Mouse (Mus musculus) kidney, adult 2 months (tissue): ENCODE measurements around the gene Cfap57. TPM values are rescaled to one million over a fixed set of nuclear protein-coding genes. Genes with fewer than 3 reads are reported as not detected.

Source experiments
- DNase-seq: peaks from one replicate; pipeline ENCODE4 v3.0.0; 2021
- H3K27ac ChIP-seq: fragments of 200-500 bp; 2 replicates; pipeline ENCODE4 v1.5.1; 2012; ENCODE audit warnings: low read depth, low read length, control low read depth, inconsistent platforms; ENCODE audit not compliant: insufficient read depth
- H3K27me3 ChIP-seq: fragments of 200-500 bp; replicated peaks from 2 replicates; pipeline ENCODE4 v1.6.1; 2012; ENCODE audit warnings: mild to moderate bottlenecking, moderate library complexity, low read length, inconsistent platforms; ENCODE audit not compliant: control insufficient read depth, insufficient read depth
- H3K36me3 ChIP-seq: fragments of 200-500 bp; 2 replicates; pipeline ENCODE4 v1.6.1; 2012; ENCODE audit warnings: mild to moderate bottlenecking, moderate library complexity, low read length, inconsistent platforms; ENCODE audit not compliant: control insufficient read depth, insufficient read depth
- H3K4me1 ChIP-seq: fragments of 200-500 bp; 2 replicates; pipeline ENCODE4 v1.6.1; 2011; ENCODE audit warnings: low read length; ENCODE audit not compliant: control insufficient read depth, insufficient read depth
- H3K4me3 ChIP-seq: fragments of 200-500 bp; 2 replicates; pipeline ENCODE4 v1.5.1; 2011; ENCODE audit warnings: mild to moderate bottlenecking, low read depth, low read length, control low read depth; ENCODE audit not compliant: insufficient read depth
- CTCF ChIP-seq: fragments of 200-500 bp; conservative IDR thresholded peaks from 2 replicates; pipeline ENCODE4 v1.5.1; 2011; ENCODE audit warnings: low read depth, mild to moderate bottlenecking, control low read depth, low read length, moderate library complexity, mixed read lengths; ENCODE audit not compliant: insufficient read depth, insufficient read length
- POLR2A ChIP-seq: fragments of 200-500 bp; IDR thresholded peaks from one replicate; pipeline ENCODE4 v1.6.1; 2011; ENCODE audit warnings: low read depth, low read length, control low read depth
- WGBS: fragments of 180-500 bp; shearing (Covaris S2); methylation state at CpG from one replicate; pipeline ENCODE4 v1.1.7; 2018; 5-methylcytosine and 5-hydroxymethylcytosine counted together
- polyA plus RNA-seq: library from polyadenylated mRNA; depleted of rRNA; stranded (reverse); fragments of >200 nt; gene quantifications from 2 replicates; pipeline ENCODE4 v1.2.3, GENCODE M21; 2012

The Cfap57 gene
- polyA plus RNA-seq, 1 experiment, result 0.06 TPM

DNA sequence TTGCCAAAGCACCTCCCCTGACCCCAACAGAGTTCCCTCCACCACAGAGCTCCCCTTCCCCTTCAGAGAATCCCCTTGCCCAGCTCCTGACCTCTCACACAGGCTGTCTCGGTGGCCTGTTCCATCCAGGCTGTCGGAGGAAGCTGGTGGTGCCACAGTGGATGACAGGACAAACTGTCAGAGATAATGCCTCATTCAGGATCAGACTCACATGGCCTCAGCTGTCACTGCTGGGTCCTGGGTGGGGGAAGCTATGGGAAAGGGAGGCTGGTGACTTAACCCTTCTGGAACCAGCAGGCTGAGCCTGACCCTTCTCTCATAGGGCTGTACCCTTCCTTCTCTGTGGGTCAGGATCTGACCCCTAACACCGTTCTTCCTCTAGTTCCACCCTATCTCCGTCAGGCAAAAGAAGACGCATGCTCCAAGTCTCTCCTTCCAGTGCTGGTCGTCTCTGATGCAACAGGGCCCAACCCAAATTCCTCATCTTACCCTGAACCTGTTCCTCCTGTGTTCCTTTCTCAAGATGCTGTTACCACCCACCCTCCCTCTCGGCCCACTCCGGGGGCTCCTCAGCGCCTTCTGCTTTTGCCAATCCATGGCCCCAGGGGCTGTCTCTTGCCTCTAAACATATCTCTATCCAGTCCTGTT, 77.9 kb downstream of the Cfap57 start:
- Histone ChIP-seq H3K27ac (peak overlapping the region; percentile 93), H3K36me3 (no peaks in the 10 kb centered on the region), H3K4me1 (peaks cover 13% of the 10 kb centered on the region; the same call in 1 of the 2 replicates), H3K4me3 (peak overlapping the region; percentile 57; the same call in 1 of the 2 replicates), H3K27me3 (no peaks in the 10 kb centered on the region)
- TF ChIP-seq CTCF, result no peak
- no peak for TF ChIP-seq POLR2A
- WGBS, result 65% methylated on average over 9 of the region's 9 CpGs
- no peak for DNase-seq

DNA sequence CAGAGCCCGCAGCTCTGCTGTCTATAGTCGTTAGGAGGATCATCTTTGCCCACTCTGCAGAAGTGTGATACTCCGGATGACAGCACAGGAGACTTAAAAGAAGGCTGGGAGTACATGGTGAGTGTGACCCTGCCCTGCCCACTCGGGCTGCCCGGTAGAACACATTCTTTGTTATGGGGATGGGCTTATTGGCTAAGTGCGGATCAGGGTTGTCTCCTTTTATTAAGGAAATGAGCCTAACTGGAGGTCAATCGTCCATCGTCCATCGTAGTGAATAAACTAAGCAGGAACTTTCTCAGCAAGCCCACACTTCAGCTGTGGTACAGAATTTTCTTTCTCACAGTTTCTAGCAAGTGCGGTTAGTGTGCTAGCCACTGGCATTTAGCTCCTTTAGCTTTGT, 80.7 kb downstream of the Cfap57 start:
- no peaks in the 10 kb centered on the region for H3K36me3 ChIP-seq
- peaks cover 27% of the 10 kb centered on the region for H3K4me1 ChIP-seq
- H3K4me3 ChIP-seq, result no peak overlapping the region
- WGBS, result 27% methylated on average over 10 of the region's 10 CpGs
- DNase-seq, result no peak
- TF ChIP-seq CTCF (no peak), POLR2A (no peak)
- H3K27me3 ChIP-seq, result no peaks in the 10 kb centered on the region
- peak overlapping the region; percentile 10; the same call in 1 of the 2 replicates for H3K27ac ChIP-seq

DNA sequence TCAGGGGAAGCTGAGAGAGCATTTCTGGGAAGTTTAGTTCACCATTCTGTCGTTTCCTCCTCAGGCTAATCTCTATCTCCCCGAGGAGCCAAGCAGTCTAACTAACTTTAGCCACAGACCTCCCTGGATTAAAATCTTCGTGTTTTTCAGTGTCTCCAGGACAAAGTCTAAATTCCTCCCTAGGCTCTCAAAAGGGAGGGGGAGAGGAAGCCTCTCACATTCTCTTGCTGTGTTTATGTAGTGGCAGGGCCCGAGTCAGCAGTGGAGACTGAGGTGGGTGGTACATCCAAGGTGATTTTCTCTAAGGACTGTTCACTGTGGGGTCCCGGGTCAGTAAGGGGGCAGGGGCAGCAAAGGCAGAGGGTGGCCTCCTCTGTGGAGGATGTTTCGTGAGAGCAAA, 82.8 kb downstream of the Cfap57 start:
- H3K4me1 ChIP-seq, result peaks cover 32% of the 10 kb centered on the region
- 28% methylated on average over 6 of the region's 6 CpGs for WGBS
- DNase-seq, result peak; percentile 85
- H3K4me3 ChIP-seq, result peak overlapping the region; percentile 39
- no peaks in the 10 kb centered on the region for H3K27me3 ChIP-seq
- no peaks in the 10 kb centered on the region for H3K36me3 ChIP-seq
- TF ChIP-seq CTCF, result no peak
- TF ChIP-seq POLR2A, result no peak
- H3K27ac ChIP-seq, result peak overlapping the region; percentile 87

DNA sequence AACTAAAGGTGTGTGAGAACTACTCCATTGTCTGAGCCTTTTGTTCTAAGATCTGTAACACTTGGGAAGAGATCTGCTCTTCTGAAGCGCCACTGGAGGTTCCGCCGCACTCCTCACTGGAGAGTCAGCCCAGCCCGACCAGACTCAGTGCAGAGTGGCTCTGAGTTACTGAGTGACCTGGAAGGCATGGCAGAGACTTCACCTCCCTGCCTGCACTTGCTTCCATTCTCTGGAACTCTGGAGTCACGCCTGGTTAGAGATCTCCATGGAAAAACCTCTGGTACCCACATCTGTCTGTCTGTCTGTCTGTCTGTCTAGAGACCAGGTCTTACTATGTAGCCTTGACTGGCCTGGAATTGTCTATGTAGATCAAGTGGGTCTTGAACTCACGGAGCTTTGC, 85.0 kb downstream of the Cfap57 start:
- Histone ChIP-seq H3K27me3 (no peaks in the 10 kb centered on the region), H3K4me1 (peaks cover 34% of the 10 kb centered on the region), H3K4me3 (no peak overlapping the region), H3K27ac (peak overlapping the region; percentile 48; the same call in 1 of the 2 replicates), H3K36me3 (no peaks in the 10 kb centered on the region)
- DNase-seq, result peak; percentile 81
- 69% methylated on average over 6 of the region's 6 CpGs for WGBS
- TF ChIP-seq CTCF (no peak), POLR2A (no peak)

DNA sequence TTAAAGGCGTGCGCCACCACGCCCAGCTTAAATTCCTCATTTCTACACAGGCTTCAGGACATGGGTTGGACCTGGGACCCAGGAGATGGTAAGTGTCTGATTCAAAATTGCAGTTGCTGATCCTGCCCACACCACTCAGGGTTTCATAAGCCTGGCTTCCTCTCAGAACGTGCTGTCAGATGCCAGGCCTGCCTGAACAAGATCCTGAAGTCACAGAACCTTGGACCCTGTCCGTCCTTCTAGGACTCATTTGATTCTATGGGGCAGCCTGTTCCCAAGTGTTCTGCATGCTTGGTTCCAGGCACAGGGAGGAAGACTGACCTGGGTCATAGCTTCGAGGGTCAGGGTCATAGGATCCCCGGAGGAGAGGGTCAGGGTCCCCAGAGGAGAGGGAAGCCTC, 87.0 kb downstream of the Cfap57 start:
- H3K27ac ChIP-seq, result peak overlapping the region; percentile 87
- no peaks in the 10 kb centered on the region for H3K27me3 ChIP-seq
- H3K4me1 ChIP-seq, result peaks cover 34% of the 10 kb centered on the region
- TF ChIP-seq POLR2A (no peak), CTCF (no peak)
- DNase-seq, result peak; percentile 92
- WGBS, result 48% methylated on average over 7 of the region's 7 CpGs
- H3K36me3 ChIP-seq, result no peaks in the 10 kb centered on the region; the same call in 1 of the 2 replicates
- no peak overlapping the region for H3K4me3 ChIP-seq

DNA sequence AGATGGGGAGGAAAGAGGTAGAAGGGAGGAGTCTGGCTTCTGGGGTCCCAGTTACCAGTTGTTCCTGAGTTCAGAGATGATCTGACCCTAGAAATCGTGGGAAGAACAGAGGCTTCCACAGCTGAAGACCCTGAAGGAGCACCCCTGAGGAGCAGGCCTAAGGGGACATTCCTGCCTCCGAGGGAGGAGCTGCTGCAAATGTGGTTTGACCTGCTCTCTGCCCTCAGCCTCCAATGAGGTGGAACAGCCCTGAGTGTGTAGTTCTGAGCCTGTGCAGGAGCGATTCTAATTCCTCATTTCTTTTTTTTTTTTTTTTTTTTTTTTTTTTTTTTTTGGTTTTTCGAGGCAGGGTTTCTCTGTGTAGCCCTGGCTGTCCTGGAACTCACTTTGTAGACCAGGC, 87.4 kb downstream of the Cfap57 start:
- Histone ChIP-seq H3K27me3 (no peaks in the 10 kb centered on the region), H3K4me1 (peaks cover 34% of the 10 kb centered on the region), H3K4me3 (no peak overlapping the region), H3K36me3 (no peaks in the 10 kb centered on the region; the same call in 1 of the 2 replicates), H3K27ac (peak overlapping the region; percentile 87)
- peak; percentile 86 for DNase-seq
- 25% methylated on average over 4 of the region's 4 CpGs for WGBS
- TF ChIP-seq CTCF (no peak), POLR2A (no peak)

DNA sequence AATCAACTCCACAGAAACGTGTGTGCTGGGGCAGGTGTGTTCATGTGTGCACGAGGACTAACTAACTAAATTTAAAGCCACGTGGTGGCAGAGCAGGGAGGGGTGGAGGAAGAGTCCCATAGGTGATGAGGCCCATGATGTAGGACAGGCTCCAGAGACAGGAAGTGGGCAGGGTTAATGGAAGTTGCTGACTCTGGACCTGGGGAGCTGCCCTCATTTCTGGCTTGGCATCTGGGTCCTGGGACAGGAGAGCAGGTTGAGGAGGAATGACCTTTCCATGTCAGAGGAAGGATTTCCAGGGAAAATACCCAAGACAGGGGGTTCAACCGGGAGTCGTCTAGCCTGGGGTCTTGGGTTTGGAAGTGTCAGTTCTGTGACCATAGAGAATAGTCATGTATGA, 87.9 kb downstream of the Cfap57 start:
- peak; percentile 71 for DNase-seq
- Histone ChIP-seq H3K27ac (peak overlapping the region; percentile 71), H3K27me3 (no peaks in the 10 kb centered on the region), H3K36me3 (no peaks in the 10 kb centered on the region; the same call in 1 of the 2 replicates), H3K4me1 (peaks cover 34% of the 10 kb centered on the region), H3K4me3 (no peak overlapping the region)
- TF ChIP-seq CTCF (no peak), POLR2A (no peak)
- WGBS, result 33% methylated on average over 5 of the region's 5 CpGs

DNA sequence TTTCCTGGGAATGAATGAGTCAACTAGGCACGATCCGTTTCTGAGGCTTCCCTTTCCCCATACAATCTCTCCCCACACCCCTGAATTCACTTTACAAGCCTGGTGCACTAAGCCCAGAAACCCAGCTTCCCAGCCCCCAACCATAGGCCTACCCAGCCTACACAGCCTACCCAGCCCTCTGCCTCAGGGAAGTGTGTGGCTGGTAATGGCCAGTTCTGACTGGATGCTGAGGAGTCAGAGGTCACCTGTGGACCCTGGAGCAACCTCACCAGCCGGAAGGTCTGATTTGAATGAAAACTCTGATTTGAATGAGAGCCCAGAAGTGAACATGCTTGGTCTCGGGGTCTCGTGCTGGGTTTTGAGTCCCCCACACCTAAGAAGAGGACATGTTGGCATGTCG, 92.9 kb downstream of the Cfap57 start:
- peak; percentile 78 for DNase-seq
- Histone ChIP-seq H3K36me3 (no peaks in the 10 kb centered on the region; the same call in 1 of the 2 replicates), H3K4me1 (peaks cover 9% of the 10 kb centered on the region), H3K27me3 (no peaks in the 10 kb centered on the region), H3K4me3 (peak overlapping the region; percentile 81), H3K27ac (peak overlapping the region; percentile 98)
- TF ChIP-seq CTCF (no peak), POLR2A (no peak)
- 32% methylated on average over 6 of the region's 6 CpGs for WGBS
